Mouse (Mus musculus): Measurements from ENCODE around the gene Vsig1. TPM values are rescaled to one million over a fixed set of nuclear protein-coding genes. Genes with fewer than 3 reads are reported as not detected.

Gene Vsig1
- polyA plus RNA-seq, 1 experiment, result 0.05 TPM

GRCm38 (mm10) chrX:140983206-140983960, 76.0 kb downstream of the Vsig1 start:
- TF ChIP-seq POLR2A (IDR thresholded peaks at IDR 0.05; ENCODE audit: borderline replicate concordance, insufficient read depth, low read length) (no peak), CTCF (IDR thresholded peaks at IDR 0.05; ENCODE audit: borderline replicate concordance, insufficient read depth, low read depth, low read length) (no peak)
- Histone ChIP-seq H3K27ac (ENCODE audit: insufficient read depth, low read length) (no peak overlapping the region), H3K4me3 (replicated peaks; ENCODE audit: insufficient read depth, low read depth, low read length) (no peak overlapping the region), H3K4me1 (ENCODE audit: control insufficient read depth, insufficient read depth, low read length) (0 out of 2 replicates have a peak, but pooled peaks cover 4% of the 10 kb centered on the region), H3K27me3 (ENCODE audit: control insufficient read depth, insufficient read depth, low read length) (no peaks in the 10 kb centered on the region)
- 41% methylated on average over 6 of the region's 6 CpGs for WGBS
- DNase-seq, result no peak

- Histone ChIP-seq H3K4me3 (replicated peaks; ENCODE audit: insufficient read depth, low read depth, low read length) (no peak overlapping the region), H3K27me3 (ENCODE audit: control insufficient read depth, insufficient read depth, low read length) (no peaks in the 10 kb centered on the region), H3K27ac (ENCODE audit: insufficient read depth, low read length) (no peak overlapping the region), H3K4me1 (ENCODE audit: control insufficient read depth, insufficient read depth, low read length) (0 out of 2 replicates have a peak, but pooled peaks cover 4% of the 10 kb centered on the region)
- TF ChIP-seq CTCF (IDR thresholded peaks at IDR 0.05; ENCODE audit: borderline replicate concordance, insufficient read depth, low read depth, low read length) (no peak), POLR2A (IDR thresholded peaks at IDR 0.05; ENCODE audit: borderline replicate concordance, insufficient read depth, low read length) (no peak)
- 68% methylated on average over 6 of the region's 6 CpGs for WGBS
- no peak for DNase-seq
These were observed 77.4 kb downstream of the Vsig1 start for GRCm38 (mm10) chrX:140984795-140985194.

GRCm38 (mm10) chrX:140985256-140985655, 77.8 kb downstream of the Vsig1 start:
- no peak for DNase-seq
- no peak overlapping the region for H3K27ac ChIP-seq (ENCODE audit: insufficient read depth, low read length)
- 0 out of 2 replicates have a peak, but pooled peaks cover 4% of the 10 kb centered on the region for H3K4me1 ChIP-seq (ENCODE audit: control insufficient read depth, insufficient read depth, low read length)
- 71% methylated on average over 2 of the region's 2 CpGs for WGBS
- TF ChIP-seq POLR2A (IDR thresholded peaks at IDR 0.05; ENCODE audit: borderline replicate concordance, insufficient read depth, low read length), result no peak
- TF ChIP-seq CTCF (IDR thresholded peaks at IDR 0.05; ENCODE audit: borderline replicate concordance, insufficient read depth, low read depth, low read length), result no peak
- no peak overlapping the region for H3K4me3 ChIP-seq (replicated peaks; ENCODE audit: insufficient read depth, low read depth, low read length)
- no peaks in the 10 kb centered on the region for H3K27me3 ChIP-seq (ENCODE audit: control insufficient read depth, insufficient read depth, low read length)

Other genes with a start within 250 kb of the Vsig1 start
- gene Mid2, start 243.0 kb upstream of the Vsig1 start, polyA plus RNA-seq (2012; rRNA removed), result 16.3 and 18.1 TPM in 2 replicates
- not detected in 2 replicates for gene Tex13b, start 94.2 kb upstream of the Vsig1 start, polyA plus RNA-seq (2012; rRNA removed)
- 18.1 and 18.3 TPM in 2 replicates for gene Psmd10, start 49.1 kb downstream of the Vsig1 start, polyA plus RNA-seq (2012; rRNA removed)
- gene Atg4a, start 49.3 kb downstream of the Vsig1 start, polyA plus RNA-seq (2012; rRNA removed), result 11.9 and 12.5 TPM in 2 replicates

Measured in cerebellum, adult 2 months (tissue).